Mouse (Mus musculus) embryo, embryonic 10.5 days (tissue): ENCODE measurements around the gene Acta1.

ENCODE experiments used
- DNase-seq: peaks from one replicate; pipeline ENCODE4 v3.0.0-alpha.2; 2015; ENCODE audit warnings: low spot score

The Acta1 gene

DNA sequence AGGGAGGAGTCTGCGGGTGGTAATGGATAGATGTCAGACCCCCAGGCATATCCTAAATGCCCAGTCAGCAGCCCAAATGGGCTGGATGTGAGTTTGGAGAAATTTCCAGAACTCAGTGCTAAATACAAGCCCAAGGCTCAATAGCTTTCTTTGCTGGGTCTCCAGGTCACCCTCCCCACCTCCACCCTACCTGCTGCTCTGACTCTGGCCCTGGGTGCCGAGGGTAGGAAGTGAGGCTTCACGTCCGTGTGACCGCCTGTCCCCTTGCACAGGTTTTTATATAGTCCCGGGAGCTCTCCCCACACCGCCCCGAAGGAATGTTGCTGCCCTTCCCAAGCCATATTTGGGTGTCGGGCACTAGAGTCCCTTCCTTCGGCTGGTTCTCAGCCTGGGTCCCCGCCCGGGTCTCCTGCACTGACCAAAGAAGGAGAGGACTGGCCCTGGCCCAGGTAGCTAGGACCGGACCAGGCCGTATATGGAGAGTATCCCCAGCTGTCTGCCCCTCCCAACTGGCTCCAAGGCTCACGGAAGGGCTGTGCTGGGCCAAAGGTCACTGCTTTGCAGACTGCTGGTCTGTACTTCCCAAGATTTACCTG, at the start of gene Acta1:
TSS of gene Acta1 (minus strand) at position 250 of the 596 bp plus-strand sequence.
- DNase-seq = no peak

GRCm38 (mm10) chr8:123929026-123929425, 34.5 kb upstream of the Acta1 start:
- DNase-seq = no peak

GRCm38 (mm10) chr8:123925671-123926070, 31.1 kb upstream of the Acta1 start:
- DNase-seq = no peak

GRCm38 (mm10) chr8:123924719-123925118, 30.2 kb upstream of the Acta1 start:
- DNase-seq = peak; percentile 92

GRCm38 (mm10) chr8:123914635-123915034, 20.1 kb upstream of the Acta1 start:
- no peak for DNase-seq

GRCm38 (mm10) chr8:123912265-123912664, 17.7 kb upstream of the Acta1 start:
- DNase-seq = no peak

DNA sequence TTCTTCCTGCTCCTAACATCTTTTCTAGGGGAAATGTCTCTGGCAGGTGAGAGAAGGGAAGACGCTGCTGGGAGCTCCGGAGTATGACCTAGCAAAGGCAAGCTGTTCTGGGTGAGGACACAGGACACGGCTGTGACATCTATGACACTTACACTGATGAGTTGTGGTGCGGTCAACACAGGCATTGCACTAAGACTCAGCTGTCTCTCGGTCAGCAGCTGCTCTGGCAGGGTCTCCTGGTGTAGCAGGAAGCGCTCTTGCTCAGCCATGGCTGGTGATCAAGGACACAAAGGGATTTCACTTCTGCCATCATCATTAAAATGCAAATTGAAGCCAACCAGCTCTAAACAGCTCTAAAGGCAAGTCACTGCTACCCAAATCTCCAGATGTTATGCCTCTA, 13.1 kb upstream of the Acta1 start:
- no peak for DNase-seq

GRCm38 (mm10) chr8:123902653-123903052, 8.1 kb upstream of the Acta1 start:
- DNase-seq = no peak

DNA sequence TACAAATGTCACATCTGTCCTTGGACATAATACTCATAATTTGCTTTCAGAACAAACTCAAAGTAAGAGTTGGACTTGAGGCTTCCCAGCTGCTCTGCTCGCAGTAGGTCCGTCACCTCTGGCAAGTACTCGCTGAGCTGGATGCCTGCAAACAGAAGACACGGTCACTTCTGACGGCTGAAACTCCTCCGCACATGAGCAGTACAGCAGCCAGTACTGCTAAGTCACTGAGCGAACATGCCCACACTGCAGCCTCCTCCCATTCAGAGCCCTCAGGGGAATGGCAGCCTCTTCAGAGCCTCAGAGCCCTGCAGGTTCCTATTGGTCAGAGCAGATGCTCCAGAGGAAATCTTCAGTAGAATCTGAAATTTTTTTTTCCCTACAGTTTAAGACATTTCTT, 4.8 kb upstream of the Acta1 start:
- no peak for DNase-seq

GRCm38 (mm10) chr8:123898576-123898975, 4.0 kb upstream of the Acta1 start:
- no peak for DNase-seq

DNA sequence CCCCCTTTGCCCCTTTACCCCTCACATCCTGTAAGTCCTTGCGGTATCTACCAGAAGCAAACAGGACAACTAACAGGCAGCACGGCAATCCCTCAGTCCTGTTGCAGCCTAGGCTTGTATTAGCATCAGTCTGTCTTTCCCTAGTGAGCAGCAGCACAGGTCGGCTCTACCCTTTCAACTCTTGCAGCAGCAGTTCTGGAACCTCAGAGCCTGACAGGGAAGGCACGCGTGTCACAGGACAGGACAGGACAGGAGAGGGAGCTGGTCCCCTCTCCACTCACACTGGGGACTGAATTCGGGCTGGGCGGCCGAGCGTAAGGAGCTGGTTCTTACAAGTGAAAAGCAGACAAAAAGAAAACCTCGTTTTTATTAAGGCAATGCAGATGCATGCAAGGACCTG, 2.2 kb upstream of the Acta1 start:
- DNase-seq = no peak

- DNase-seq = no peak
Observed at GRCm38 (mm10) chr8:123896366-123896761, 1.8 kb upstream of the Acta1 start.

GRCm38 (mm10) chr8:123895680-123896365, 1.3 kb upstream of the Acta1 start:
- no peak for DNase-seq

DNA sequence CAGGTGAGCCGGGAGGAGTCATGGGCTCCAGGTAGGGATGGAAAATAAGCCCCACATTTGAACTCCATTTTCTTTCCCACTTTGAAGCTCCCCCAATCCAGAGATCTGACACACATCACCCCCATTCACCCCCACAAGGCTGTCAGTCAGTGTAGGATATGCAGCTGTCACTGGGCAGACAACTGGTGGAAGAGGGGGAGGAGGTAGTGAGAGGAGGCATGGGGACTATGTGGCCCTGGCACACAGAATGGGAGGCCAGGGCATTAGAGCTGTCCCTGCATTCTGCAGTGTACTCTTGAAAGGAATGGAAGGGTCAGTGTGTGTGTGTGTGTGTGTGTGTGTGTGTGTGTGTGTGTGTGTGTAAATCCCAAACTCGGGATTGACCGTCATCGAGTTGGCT, 679 bp upstream of the Acta1 start:
- no peak for DNase-seq

- DNase-seq = no peak
Observed at GRCm38 (mm10) chr8:123893413-123893812, 1.1 kb downstream of the Acta1 start.

GRCm38 (mm10) chr8:123892586-123893155, 1.9 kb downstream of the Acta1 start:
- peak; percentile 25 for DNase-seq

DNA sequence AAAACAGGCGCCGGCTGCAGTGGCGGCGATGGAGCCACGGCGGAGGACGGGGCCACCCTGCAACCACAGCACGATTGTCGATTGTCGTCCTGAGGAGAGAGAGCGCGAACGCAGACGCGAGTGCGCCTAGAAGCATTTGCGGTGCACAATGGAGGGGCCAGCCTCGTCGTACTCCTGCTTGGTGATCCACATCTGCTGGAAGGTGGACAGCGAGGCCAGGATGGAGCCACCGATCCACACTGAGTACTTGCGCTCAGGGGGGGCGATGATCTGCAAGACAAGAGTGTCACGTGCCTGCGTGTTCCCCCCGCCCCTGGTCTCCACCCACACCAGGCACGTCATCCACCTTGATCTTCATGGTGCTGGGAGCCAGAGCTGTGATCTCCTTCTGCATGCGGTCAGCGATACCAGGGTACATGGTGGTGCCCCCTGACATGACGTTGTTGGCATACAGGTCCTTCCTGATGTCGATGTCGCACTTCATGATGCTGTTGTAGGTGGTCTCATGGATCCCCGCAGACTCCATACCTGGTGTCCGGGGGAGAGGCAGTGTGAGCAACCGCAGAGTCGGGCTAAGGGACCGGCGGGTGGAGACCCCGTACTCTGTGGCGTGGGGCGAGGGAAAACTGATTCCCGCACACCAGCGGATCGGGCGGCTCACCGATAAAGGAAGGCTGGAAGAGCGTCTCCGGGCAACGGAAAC, 2.5 kb downstream of the Acta1 start:
- peak; percentile 21 for DNase-seq

DNA sequence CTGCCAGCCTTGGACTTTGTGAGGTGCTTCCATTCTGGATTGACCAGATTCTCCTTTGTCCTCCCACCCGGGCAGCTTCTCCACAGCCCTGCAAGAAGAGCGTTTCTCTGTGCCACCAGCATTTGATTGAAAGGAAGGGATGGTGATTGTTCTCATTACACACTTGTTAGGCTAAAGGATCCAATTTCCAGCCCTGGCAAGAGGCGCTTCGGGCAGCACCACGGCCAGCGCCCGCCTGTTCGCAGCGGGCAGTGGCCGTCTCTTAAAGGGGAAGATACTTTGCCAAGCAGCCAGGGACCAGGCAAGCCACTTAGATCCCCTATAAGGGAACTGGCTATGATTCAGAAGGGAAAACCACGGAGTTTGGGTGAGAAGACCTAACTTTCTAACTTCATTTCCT, 3.3 kb downstream of the Acta1 start:
- peak; percentile 76 for DNase-seq

DNA sequence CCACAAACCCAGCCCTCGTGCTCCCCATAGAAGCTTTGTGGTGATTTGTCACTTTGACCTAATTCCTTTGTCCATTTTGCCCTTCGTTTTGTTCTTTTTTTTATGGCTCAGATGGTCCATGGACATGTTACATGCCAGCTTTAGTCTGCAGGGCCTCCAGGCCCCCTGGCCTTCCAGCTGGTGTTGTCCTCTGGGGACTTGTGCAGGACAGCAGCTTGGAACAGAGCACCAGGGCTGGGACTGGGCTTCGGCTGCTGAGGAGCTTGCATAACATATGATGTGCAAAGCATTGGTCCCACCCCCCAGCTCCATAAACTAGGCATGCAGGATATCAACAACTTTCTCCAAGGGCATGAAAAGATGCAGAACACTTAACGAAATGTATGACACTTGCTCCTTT, 4.8 kb downstream of the Acta1 start:
- no peak for DNase-seq

DNA sequence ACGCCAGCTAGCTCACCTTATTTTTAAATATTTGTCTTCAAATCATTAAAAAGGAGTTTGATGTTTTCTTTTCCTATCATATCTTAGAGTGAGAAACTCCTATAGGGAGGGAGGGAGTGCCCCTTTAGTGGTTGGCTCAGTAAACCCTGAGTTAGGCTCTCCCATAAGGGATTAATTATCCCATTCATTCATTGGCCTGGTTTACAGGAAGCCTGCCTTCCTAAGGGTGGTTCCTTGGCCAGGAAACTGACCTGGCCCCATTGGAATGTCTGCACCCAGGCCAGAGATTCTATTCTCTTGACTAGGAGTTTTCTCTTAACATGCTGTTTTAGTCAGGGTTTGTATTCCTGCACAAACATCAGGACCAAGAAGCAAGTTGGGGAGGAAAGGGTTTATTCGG, 6.6 kb downstream of the Acta1 start:
- DNase-seq = no peak

- no peak for DNase-seq
Observed at GRCm38 (mm10) chr8:123887163-123887562, 7.4 kb downstream of the Acta1 start.

GRCm38 (mm10) chr8:123884721-123885565, 9.6 kb downstream of the Acta1 start:
- peak; percentile 36 for DNase-seq
